Comparison of ENCODE assay signal across 26 mouse cellular contexts in genomic region chr17:89089692-89090475, GRCm38 (mm10).
DNase-seq lines count a peak whose midpoint lies in the region; ATAC-seq lines count a peak whose summit lies in the region.
"Had no signal": no experiment of that assay in that cellular context is flagged by ENCODE, and none has a peak within 500 bp of the region (broad histone marks: within the 10 kb centered on the region; RNA-seq: fewer than 3 reads in every experiment).

No protein-coding gene starts in this region.

- H3K9ac ChIP-seq in midbrain, embryonic 14.5 days (replicated peaks; ENCODE audit: low read length): no peak overlapping the region
- H3K9ac ChIP-seq in midbrain, embryonic 16.5 days (ENCODE audit: low read depth, low read length): no peak overlapping the region
- no peak overlapping the region for H3K9ac ChIP-seq in forebrain, embryonic 15.5 days (replicated peaks)
- no peak overlapping the region for H3K9ac ChIP-seq in kidney, embryonic 15.5 days
- H3K9ac ChIP-seq: embryonic facial prominence, embryonic 13.5 days; limb, embryonic 13.5 days; liver, embryonic 12.5 days had no signal

- no peaks in the 10 kb centered on the region for H3K4me1 ChIP-seq in midbrain, embryonic 14.5 days (ENCODE audit: control insufficient read depth, insufficient read depth, low read length)
- no peaks in the 10 kb centered on the region for H3K4me1 ChIP-seq in midbrain, embryonic 16.5 days (ENCODE audit: control insufficient read depth, insufficient read depth, low read length)
- H3K4me1 ChIP-seq in forebrain, embryonic 15.5 days: no peaks in the 10 kb centered on the region
- H3K4me1 ChIP-seq in kidney, embryonic 15.5 days: no peaks in the 10 kb centered on the region
- H3K4me1 ChIP-seq: embryonic facial prominence, embryonic 13.5 days; limb, embryonic 13.5 days; liver, embryonic 12.5 days had no signal

- no peak overlapping the region for H3K4me2 ChIP-seq in midbrain, embryonic 14.5 days (ENCODE audit: low read length)
- H3K4me2 ChIP-seq in midbrain, embryonic 16.5 days (ENCODE audit: low read length): no peak overlapping the region
- H3K4me2 ChIP-seq in forebrain, embryonic 15.5 days (replicated peaks): no peak overlapping the region
- H3K4me2 ChIP-seq in kidney, embryonic 15.5 days: no peak overlapping the region
- H3K4me2 ChIP-seq: embryonic facial prominence, embryonic 13.5 days; heart, embryonic 11.5 days; limb, embryonic 13.5 days; liver, embryonic 12.5 days; midbrain, embryonic 11.5 days had no signal

- no peak overlapping the region for H3K27ac ChIP-seq in midbrain, embryonic 14.5 days (replicated peaks; ENCODE audit: low read depth, low read length)
- no peak overlapping the region for H3K27ac ChIP-seq in midbrain, embryonic 16.5 days (ENCODE audit: low read length)
- H3K27ac ChIP-seq in forebrain, embryonic 15.5 days (replicated peaks): peak overlapping the region; percentile 54
- no peak overlapping the region for H3K27ac ChIP-seq in kidney, embryonic 15.5 days
- H3K27ac ChIP-seq: embryonic facial prominence, embryonic 13.5 days; limb, embryonic 13.5 days; liver, embryonic 12.5 days; stomach, postnatal 0 days had no signal

- no peaks in the 10 kb centered on the region for H3K27me3 ChIP-seq in midbrain, embryonic 14.5 days (ENCODE audit: control insufficient read depth, insufficient read depth, low read length)
- H3K27me3 ChIP-seq in midbrain, embryonic 16.5 days (ENCODE audit: control insufficient read depth, insufficient read depth, low read depth, low read length): no peaks in the 10 kb centered on the region
- H3K27me3 ChIP-seq in forebrain, embryonic 15.5 days: no peaks in the 10 kb centered on the region
- no peaks in the 10 kb centered on the region for H3K27me3 ChIP-seq in kidney, embryonic 15.5 days
- H3K27me3 ChIP-seq: embryonic facial prominence, embryonic 13.5 days; limb, embryonic 13.5 days; liver, embryonic 12.5 days had no signal

- 78% methylated on average over 5 of the region's 5 CpGs for WGBS in midbrain, embryonic 14.5 days
- WGBS in midbrain, embryonic 16.5 days: 72% methylated on average over 5 of the region's 5 CpGs
- WGBS in forebrain, embryonic 15.5 days: 53% methylated on average over 5 of the region's 5 CpGs
- WGBS in kidney, embryonic 15.5 days: 86% methylated on average over 5 of the region's 5 CpGs

- no peak overlapping the region for H3K4me3 ChIP-seq in midbrain, embryonic 14.5 days (replicated peaks; ENCODE audit: low read depth, low read length)
- H3K4me3 ChIP-seq in midbrain, embryonic 16.5 days (ENCODE audit: low read depth, low read length): no peak overlapping the region
- no peak overlapping the region for H3K4me3 ChIP-seq in forebrain, embryonic 15.5 days
- H3K4me3 ChIP-seq in kidney, embryonic 15.5 days (replicated peaks): no peak overlapping the region
- H3K4me3 ChIP-seq: embryonic facial prominence, embryonic 13.5 days; erythroblast, embryonic 14.5 days; limb, embryonic 13.5 days; liver, embryonic 12.5 days had no signal

- no peaks in the 10 kb centered on the region for H3K36me3 ChIP-seq in midbrain, embryonic 14.5 days (ENCODE audit: control insufficient read depth, insufficient read depth, low read length)
- no peaks in the 10 kb centered on the region for H3K36me3 ChIP-seq in midbrain, embryonic 16.5 days (ENCODE audit: control insufficient read depth, insufficient read depth, low read length)
- no peaks in the 10 kb centered on the region for H3K36me3 ChIP-seq in forebrain, embryonic 15.5 days
- no peaks in the 10 kb centered on the region for H3K36me3 ChIP-seq in kidney, embryonic 15.5 days
- H3K36me3 ChIP-seq: embryonic facial prominence, embryonic 13.5 days; limb, embryonic 13.5 days; liver, embryonic 12.5 days had no signal

- ATAC-seq in frontal cortex, adult (ENCODE audit: low TSS enrichment): 0 out of 2 replicates have a peak, but pooled peaks have one; percentile 34
- no peak for ATAC-seq in midbrain, embryonic 14.5 days (ENCODE audit: low FRiP score, low TSS enrichment)
- no peak for ATAC-seq in midbrain, embryonic 16.5 days
- ATAC-seq in forebrain, embryonic 15.5 days (replicated peaks): peak; percentile 91
- ATAC-seq in kidney, embryonic 15.5 days (replicated peaks; ENCODE audit: low FRiP score): no peak
- ATAC-seq: CD4-positive, CD25-positive, alpha-beta regulatory T cell, adult 4 months; liver, embryonic 12.5 days had no signal

- no peak for DNase-seq in frontal cortex, postnatal 25 days (ENCODE audit: low spot score in 2 of 2)
- DNase-seq in midbrain, embryonic 14.5 days: peak; percentile 31
- no peak for DNase-seq in cerebellum, adult 11-12 months
- DNase-seq: adrenal gland, postnatal 36 days; cerebellum, adult 2 months; cerebellum, postnatal 25 days; embryo, embryonic 11 days; gastrocnemius, postnatal 10 days; heart, adult 11 months; kidney, adult 8-10 months; kidney, postnatal 14 days; layer of hippocampus, postnatal 36 days; lung, adult 18-20 months; lung, postnatal 10 days had no signal

- no peaks in the 10 kb centered on the region for H3K9me3 ChIP-seq in midbrain, embryonic 14.5 days (ENCODE audit: control insufficient read depth, low read length)
- H3K9me3 ChIP-seq in midbrain, embryonic 16.5 days (replicated peaks; ENCODE audit: control insufficient read depth, low read length, poor library complexity, severe bottlenecking): no peaks in the 10 kb centered on the region
- no peaks in the 10 kb centered on the region for H3K9me3 ChIP-seq in forebrain, embryonic 15.5 days
- no peaks in the 10 kb centered on the region for H3K9me3 ChIP-seq in kidney, embryonic 15.5 days (replicated peaks)
- H3K9me3 ChIP-seq: embryonic facial prominence, embryonic 13.5 days; limb, embryonic 13.5 days; liver, embryonic 12.5 days had no signal

Comparison
In these comparisons a context has a peak if more than half of its experiments do, and no peak if none do; other contexts are left out.
1. ATAC-seq: peak in frontal cortex, adult (single experiment) and forebrain, embryonic 15.5 days (single experiment); none in midbrain, embryonic 14.5 days (single experiment), midbrain, embryonic 16.5 days (single experiment) and kidney, embryonic 15.5 days (single experiment).